Mouse (Mus musculus) limb, embryonic 14.5 days (tissue): ENCODE measurements around the gene Wfdc15a. TPM values are rescaled to one million over a fixed set of nuclear protein-coding genes. Genes with fewer than 3 reads are reported as not detected.

Experiments
- ATAC-seq: fragments of 200-750 bp; cut with Nextera tagmentation; 2 replicates; pipeline ENCODE4 v1.8.0; 2017; ENCODE audit warnings: low read depth, moderate number of reproducible peaks, moderate TSS enrichment; ENCODE audit not compliant: low FRiP score
- DNase-seq: peaks from one replicate; pipeline ENCODE4 v3.0.0-alpha.2; 2015; ENCODE audit warnings: low spot score
- H3K27ac ChIP-seq: fragments of 300-500 bp; sonication (generic); replicated peaks from 2 replicates; pipeline ENCODE4 v1.5.1; 2014; ENCODE audit warnings: low read depth, mild to moderate bottlenecking, low read length, moderate library complexity, mixed read lengths
- H3K27me3 ChIP-seq: fragments of 300-500 bp; sonication (generic); 2 replicates; pipeline ENCODE4 v1.6.1; 2014; ENCODE audit warnings: low read length, mixed read lengths; ENCODE audit not compliant: control insufficient read depth, insufficient read depth
- H3K36me3 ChIP-seq: fragments of 300-500 bp; sonication (generic); 2 replicates; pipeline ENCODE4 v1.6.1; 2014; ENCODE audit warnings: mild to moderate bottlenecking, low read length, moderate library complexity, mixed read lengths; ENCODE audit not compliant: control insufficient read depth, insufficient read depth
- H3K4me1 ChIP-seq: fragments of 300-500 bp; sonication (generic); 2 replicates; pipeline ENCODE4 v1.6.1; 2014; ENCODE audit warnings: antibody characterized with exemption, low read length, mixed read lengths; ENCODE audit not compliant: control insufficient read depth, insufficient read depth
- H3K4me2 ChIP-seq: fragments of 300-500 bp; sonication (generic); replicated peaks from 2 replicates; pipeline ENCODE4 v1.6.1; 2014; ENCODE audit warnings: low read depth, mild to moderate bottlenecking, low read length, moderate library complexity; ENCODE audit not compliant: severe bottlenecking
- H3K4me3 ChIP-seq: fragments of 300-500 bp; sonication (generic); replicated peaks from 2 replicates; pipeline ENCODE4 v1.5.1; 2014; ENCODE audit warnings: low read length
- H3K9ac ChIP-seq: fragments of 300-500 bp; sonication (generic); 2 replicates; pipeline ENCODE4 v1.6.1; 2014; ENCODE audit warnings: mild to moderate bottlenecking, low read depth, low read length, moderate library complexity; ENCODE audit not compliant: severe bottlenecking
- H3K9me3 ChIP-seq: fragments of 300-500 bp; sonication (generic); 2 replicates; pipeline ENCODE4 v1.6.1; 2016; ENCODE audit warnings: low read length; ENCODE audit not compliant: control insufficient read depth
- POLR2A ChIP-seq: fragments of 200-500 bp; IDR thresholded peaks from 2 replicates; pipeline ENCODE4 v1.8.0; 2012; ENCODE audit warnings: inconsistent platforms, mild to moderate bottlenecking, moderate library complexity, borderline replicate concordance; ENCODE audit not compliant: insufficient read depth, insufficient read length; ENCODE audit errors: extremely low read depth
- WGBS: fragments of 180-500 bp; shearing (Covaris S2); extraction: QIAGEN DNeasy Blood & Tissue Kit; methylation state at CpG from one replicate; pipeline ENCODE4 v1.1.7; 2014; 5-methylcytosine and 5-hydroxymethylcytosine counted together
- polyA plus RNA-seq, 2 experiments: library from polyadenylated mRNA; depleted of rRNA in 1 of 2; stranded (reverse) in 1 of 2; unstranded in 1 of 2; fragments of >200 nt; fragmentation: Nextera tagmentation in 1 of 2; extraction: Ambion mirVana in 1 of 2; gene quantifications; 2 replicates each; pipeline versions ENCODE4 v1.2.1 to v1.2.3; 2012 to 2014

Wfdc15a gene
- polyA plus RNA-seq (2012; rRNA removed) (not detected in 2 replicates), polyA plus RNA-seq (2014; fragmentation: Nextera tagmentation; extraction: Ambion mirVana) (not detected in 2 replicates)

- Histone ChIP-seq H3K27ac (no peak within 1 kb of the TSS), H3K4me1 (no peaks in the 10 kb centered on the region), H3K36me3 (no peaks in the 10 kb centered on the region), H3K9me3 (no peaks in the 10 kb centered on the region), H3K4me2 (no peak within 1 kb of the TSS), H3K27me3 (no peaks in the 10 kb centered on the region), H3K4me3 (no peak within 1 kb of the TSS), H3K9ac (no peak within 1 kb of the TSS)
- DNase-seq (no peak), ATAC-seq (no peak)
- WGBS, result 86% methylated on average over 20 of the region's 20 CpGs
- TF ChIP-seq POLR2A, result no peak
These were observed at the start of gene Wfdc15a for GRCm38 (mm10) chr2:164199626-164200327. Wfdc15a (minus strand) TSS chr2:164200130.

- no peak for ATAC-seq
These were observed 38.4 kb upstream of the Wfdc15a start, which contains the start of gene Svs2 for GRCm38 (mm10) chr2:164238366-164238765. Svs2 (minus strand) TSS chr2:164238466.

GRCm38 (mm10) chr2:164232671-164233070 lies 32.7 kb upstream of the Wfdc15a start:
- Histone ChIP-seq H3K27ac (no peak overlapping the region), H3K36me3 (no peaks in the 10 kb centered on the region), H3K9me3 (no peaks in the 10 kb centered on the region), H3K4me3 (no peak overlapping the region), H3K27me3 (no peaks in the 10 kb centered on the region), H3K4me1 (no peaks in the 10 kb centered on the region), H3K4me2 (no peak overlapping the region), H3K9ac (no peak overlapping the region)
- TF ChIP-seq POLR2A, result no peak
- DNase-seq (no peak), ATAC-seq (no peak)
- WGBS, result 89% methylated on average over 8 of the region's 8 CpGs

More at GRCm38 (mm10) chr2:164238366-164238765, 38.4 kb upstream of the Wfdc15a start, which contains the start of gene Svs2:
- Histone ChIP-seq H3K9ac (no peak within 1 kb of the TSS), H3K4me2 (no peak within 1 kb of the TSS), H3K27me3 (no peaks in the 10 kb centered on the region), H3K4me3 (no peak within 1 kb of the TSS), H3K27ac (no peak within 1 kb of the TSS), H3K4me1 (no peaks in the 10 kb centered on the region), H3K9me3 (no peaks in the 10 kb centered on the region), H3K36me3 (no peaks in the 10 kb centered on the region)
- DNase-seq, result no peak
- TF ChIP-seq POLR2A, result no peak
- WGBS, result 84% methylated on average over 3 of the region's 3 CpGs

- WGBS, result 82% methylated on average over 8 of the region's 8 CpGs
- no peak for TF ChIP-seq POLR2A
- no peak for ATAC-seq
- DNase-seq, result no peak
- Histone ChIP-seq H3K36me3 (no peaks in the 10 kb centered on the region), H3K27ac (no peak overlapping the region), H3K9me3 (no peaks in the 10 kb centered on the region), H3K4me2 (no peak overlapping the region), H3K9ac (no peak overlapping the region), H3K27me3 (no peaks in the 10 kb centered on the region), H3K4me3 (no peak overlapping the region), H3K4me1 (no peaks in the 10 kb centered on the region)
These were observed 28.6 kb upstream of the Wfdc15a start for GRCm38 (mm10) chr2:164228361-164229070.

- Histone ChIP-seq H3K27me3 (no peaks in the 10 kb centered on the region), H3K9ac (no peak within 1 kb of the TSS), H3K36me3 (no peaks in the 10 kb centered on the region), H3K4me1 (no peaks in the 10 kb centered on the region), H3K27ac (no peak within 1 kb of the TSS), H3K9me3 (no peaks in the 10 kb centered on the region), H3K4me3 (no peak within 1 kb of the TSS), H3K4me2 (no peak within 1 kb of the TSS)
- DNase-seq (no peak), ATAC-seq (no peak)
- 70% methylated on average over 11 of the region's 11 CpGs for WGBS
- TF ChIP-seq POLR2A, result no peak
These were observed 21.6 kb upstream of the Wfdc15a start, which contains the start of gene Wfdc15b for GRCm38 (mm10) chr2:164221522-164221921. Wfdc15b (minus strand) TSS chr2:164221660.
